17 mouse cellular contexts compared by ENCODE assay signal in the genomic region with DNA sequence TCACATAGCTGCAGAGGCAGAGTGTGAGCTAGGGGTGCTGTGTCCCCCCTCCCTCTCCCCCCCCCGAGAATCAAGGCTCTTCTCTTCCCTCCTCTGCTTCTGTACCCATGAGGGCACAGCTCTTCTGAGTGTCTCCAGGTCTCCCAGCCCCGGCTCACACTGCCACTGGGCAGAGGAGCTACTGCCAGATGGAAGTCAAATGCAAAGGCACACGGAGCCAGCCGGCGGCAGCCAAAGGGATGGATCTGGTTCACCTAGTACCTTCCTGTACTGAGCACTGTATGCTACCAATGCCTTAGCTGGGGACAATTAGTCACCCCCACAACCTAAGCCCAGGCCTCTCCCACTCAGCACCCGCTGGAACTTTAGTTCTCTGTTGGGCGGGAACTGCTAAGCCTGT. TPM values are rescaled to one million over a fixed set of nuclear protein-coding genes. Genes with fewer than 3 reads are reported as not detected.
DNase-seq lines count a peak whose midpoint lies in the region; ATAC-seq lines count a peak whose summit lies in the region.
"Had no signal": no experiment of that assay in that cellular context is flagged by ENCODE, and none has a peak within 500 bp of the region (broad histone marks: within the 10 kb centered on the region; RNA-seq: fewer than 3 reads in every experiment).

No protein-coding gene starts in this region.

- H3K9me3 ChIP-seq in hindbrain, embryonic 13.5 days: no peaks in the 10 kb centered on the region
- no peaks in the 10 kb centered on the region for H3K9me3 ChIP-seq in hindbrain, embryonic 14.5 days (ENCODE audit: control insufficient read depth, low read length)
- H3K9me3 ChIP-seq: embryonic facial prominence, embryonic 13.5 days; embryonic facial prominence, embryonic 15.5 days; forebrain, embryonic 10.5 days; forebrain, embryonic 13.5 days had no signal

- no peak overlapping the region for H3K4me2 ChIP-seq in hindbrain, embryonic 13.5 days
- no peak overlapping the region for H3K4me2 ChIP-seq in hindbrain, embryonic 14.5 days (replicated peaks)
- H3K4me2 ChIP-seq: embryonic facial prominence, embryonic 13.5 days; embryonic facial prominence, embryonic 15.5 days; forebrain, embryonic 13.5 days had no signal

- H3K27ac ChIP-seq in hindbrain, embryonic 13.5 days: no peak overlapping the region
- H3K27ac ChIP-seq in hindbrain, embryonic 14.5 days: no peak overlapping the region
- H3K27ac ChIP-seq: embryonic facial prominence, embryonic 13.5 days; embryonic facial prominence, embryonic 15.5 days; forebrain, embryonic 10.5 days; forebrain, embryonic 13.5 days had no signal

- H3K27me3 ChIP-seq in hindbrain, embryonic 13.5 days: peaks cover 10% of the 10 kb centered on the region; the same call in 1 of the 2 replicates
- H3K27me3 ChIP-seq in hindbrain, embryonic 14.5 days (ENCODE audit: control insufficient read depth, insufficient read depth, low read length): no peaks in the 10 kb centered on the region
- H3K27me3 ChIP-seq: embryonic facial prominence, embryonic 15.5 days; forebrain, embryonic 13.5 days had no signal

- WGBS in hindbrain, embryonic 13.5 days: 75% methylated on average over 7 of the region's 7 CpGs
- 71% methylated on average over 7 of the region's 7 CpGs for WGBS in hindbrain, embryonic 14.5 days

- DNase-seq in cerebellum, postnatal 14 days: peak; percentile 52 to 53
- no peak for DNase-seq in cerebellum, postnatal 36 days
- no peak for DNase-seq in hindbrain, embryonic 14.5 days (ENCODE audit: low spot score)
- DNase-seq: adrenal gland, adult 2 months; adrenal gland, postnatal 10 days; adrenal gland, postnatal 25 days; cerebellum, adult 11 months; cerebellum, adult 18-20 months; cerebellum, adult 9-10 months; embryo, embryonic 11 days had no signal

- ATAC-seq in hindbrain, embryonic 13.5 days (ENCODE audit: low FRiP score): no peak
- no peak for ATAC-seq in hindbrain, embryonic 14.5 days (ENCODE audit: low FRiP score)
- ATAC-seq: forebrain, embryonic 13.5 days; forebrain, embryonic 16.5 days had no signal

- H3K36me3 ChIP-seq in hindbrain, embryonic 13.5 days: no peaks in the 10 kb centered on the region
- H3K36me3 ChIP-seq in hindbrain, embryonic 14.5 days (replicated peaks; ENCODE audit: control insufficient read depth, insufficient read depth): no peaks in the 10 kb centered on the region
- H3K36me3 ChIP-seq: embryonic facial prominence, embryonic 13.5 days; embryonic facial prominence, embryonic 15.5 days; forebrain, embryonic 10.5 days had no signal

- peaks cover 20% of the 10 kb centered on the region for H3K4me1 ChIP-seq in hindbrain, embryonic 13.5 days (replicated peaks)
- H3K4me1 ChIP-seq in hindbrain, embryonic 14.5 days (replicated peaks; ENCODE audit: control insufficient read depth, insufficient read depth, low read length): no peaks in the 10 kb centered on the region; the same call in 1 of the 2 replicates

- no peak overlapping the region for H3K4me3 ChIP-seq in hindbrain, embryonic 13.5 days
- no peak overlapping the region for H3K4me3 ChIP-seq in hindbrain, embryonic 14.5 days (replicated peaks; ENCODE audit: low read length)
- H3K4me3 ChIP-seq: embryonic facial prominence, embryonic 13.5 days; embryonic facial prominence, embryonic 15.5 days; erythroblast, embryonic 14.5 days; forebrain, embryonic 10.5 days; forebrain, embryonic 13.5 days had no signal

- H3K9ac ChIP-seq in hindbrain, embryonic 13.5 days: peak overlapping the region; percentile 29; the same call in 1 of the 2 replicates
- H3K9ac ChIP-seq in hindbrain, embryonic 14.5 days: no peak overlapping the region
- H3K9ac ChIP-seq: embryonic facial prominence, embryonic 13.5 days; embryonic facial prominence, embryonic 15.5 days; forebrain, embryonic 13.5 days had no signal

RNA-seq across cellular contexts. Expression of gene Slc25a51, which starts 7.7 kb away (rescaled TPM):
- 71.2 and 74.8 TPM in 2 replicates for polyA plus RNA-seq in hindbrain, embryonic 13.5 days (2015; fragmentation: Nextera tagmentation; extraction: Ambion mirVana)
- polyA plus RNA-seq in hindbrain, embryonic 14.5 days (2014; fragmentation: Nextera tagmentation; extraction: Ambion mirVana): 69.3 and 79.1 TPM in 2 replicates

Comparison
In these comparisons a context has a peak if more than half of its experiments do, and no peak if none do; other contexts are left out.
1. DNase-seq: peak in cerebellum, postnatal 14 days (2 of 2); none in cerebellum, postnatal 36 days (0 of 2) and hindbrain, embryonic 14.5 days (single experiment).